Mouse (Mus musculus) ovary, adult 18-20 months (tissue): ENCODE results near the gene Olfr548-ps1.

ENCODE experiments used
- DNase-seq: peaks from one replicate; pipeline ENCODE4 v3.0.0; 2022; ENCODE audit warnings: low spot score, mixed read lengths

The Olfr548-ps1 gene

GRCm38 (mm10) chr7:102575998-102576397 is 35.3 kb downstream of the Olfr548-ps1 start:
- no peak for DNase-seq

GRCm38 (mm10) chr7:102591786-102592185 is 51.1 kb downstream of the Olfr548-ps1 start, which contains the start of gene Olfr551:
Olfr551 (minus strand) TSS chr7:102591886.
- DNase-seq, result no peak
